Mouse (Mus musculus) C2C12 (cell line): ENCODE results near the gene Stk11. TPM values are rescaled to one million over a fixed set of nuclear protein-coding genes. Genes with fewer than 3 reads are reported as not detected.

ENCODE experiments used
- H3K27me3 ChIP-seq: one replicate; pipeline ENCODE4 v1.6.1; 2011; ENCODE audit not compliant: control insufficient read depth, insufficient read depth, insufficient read length
- H3K36me3 ChIP-seq: one replicate; pipeline ENCODE4 v1.6.1; 2011; ENCODE audit not compliant: control insufficient read depth, insufficient read depth
- H3K4me3 ChIP-seq: one replicate; pipeline ENCODE4 v1.5.1; 2011; ENCODE audit warnings: mild to moderate bottlenecking, control low read depth; ENCODE audit not compliant: poor library complexity, insufficient read depth, severe bottlenecking
- H3K79me2 ChIP-seq: one replicate; pipeline ENCODE4 v1.6.1; 2011; ENCODE audit not compliant: control insufficient read depth, insufficient read depth
- H3K79me3 ChIP-seq: one replicate; pipeline ENCODE4 v1.6.1; 2011; ENCODE audit warnings: low read depth, control low read depth
- H3ac ChIP-seq: one replicate; pipeline ENCODE3; 2011; ENCODE audit warnings: low read depth; ENCODE audit not compliant: control insufficient read depth, insufficient read length
- CEBPB ChIP-seq: IDR thresholded peaks from one replicate; pipeline ENCODE4 v1.6.1; 2011; ENCODE audit warnings: low read depth, mild to moderate bottlenecking, control low read depth, moderate library complexity
- CTCF ChIP-seq: IDR thresholded peaks from one replicate; pipeline ENCODE4 v1.5.1; 2011; ENCODE audit not compliant: control insufficient read depth, insufficient read depth, insufficient read length
- FOSL1 ChIP-seq: IDR thresholded peaks from one replicate; pipeline ENCODE4 v1.8.0; 2011; ENCODE audit warnings: mild to moderate bottlenecking, low read length; ENCODE audit not compliant: poor library complexity, insufficient read depth, severe bottlenecking
- MAX ChIP-seq: IDR thresholded peaks from one replicate; pipeline ENCODE4 v1.6.1; 2011; ENCODE audit warnings: mild to moderate bottlenecking, control low read depth
- MYOD1 ChIP-seq: IDR thresholded peaks from one replicate; pipeline ENCODE4 v1.6.1; 2011; ENCODE audit warnings: low read depth; ENCODE audit not compliant: control insufficient read depth, insufficient read length
- MYOG ChIP-seq: IDR thresholded peaks from one replicate; pipeline ENCODE4 v1.6.1; 2011; ENCODE audit not compliant: control insufficient read depth, insufficient read length; ENCODE audit errors: extremely low read depth
- USF1 ChIP-seq: IDR thresholded peaks from one replicate; pipeline ENCODE4 v1.6.1; 2011; ENCODE audit warnings: low read depth, mild to moderate bottlenecking, control low read depth, moderate library complexity
- polyA plus RNA-seq: library from polyadenylated mRNA; unstranded; fragments of >200 nt; fragmentation: generic; extraction: Trizol; gene quantifications from one replicate; pipeline ENCODE4 v1.2.1, GENCODE M21; 2012; ENCODE audit warnings: missing spikeins

The Stk11 gene
- polyA plus RNA-seq, 1 experiment, result 106 TPM

GRCm38 (mm10) chr10:80153713-80154112 is 38.1 kb downstream of the Stk11 start:
- Histone ChIP-seq H3K4me3 (no peak overlapping the region), H3K36me3 (peaks cover 88% of the 10 kb centered on the region), H3K27me3 (no peaks in the 10 kb centered on the region), H3K79me3 (peaks cover 68% of the 10 kb centered on the region), H3K79me2 (peaks cover 88% of the 10 kb centered on the region), H3ac (peak overlapping the region; percentile 25)
- TF ChIP-seq MYOD1, result no peak
- TF ChIP-seq MYOG, result no peak
- TF ChIP-seq CEBPB, result no peak
- TF ChIP-seq CTCF, result no peak
- TF ChIP-seq USF1, result no peak
- TF ChIP-seq FOSL1, result no peak
- TF ChIP-seq MAX, result no peak

GRCm38 (mm10) chr10:80154384-80154783 is 38.8 kb downstream of the Stk11 start:
- Histone ChIP-seq H3K36me3 (peaks cover 89% of the 10 kb centered on the region), H3K4me3 (no peak overlapping the region), H3K27me3 (no peaks in the 10 kb centered on the region), H3ac (no peak overlapping the region), H3K79me2 (peaks cover 82% of the 10 kb centered on the region), H3K79me3 (peaks cover 68% of the 10 kb centered on the region)
- TF ChIP-seq CTCF, result no peak
- no peak for TF ChIP-seq MYOD1
- no peak for TF ChIP-seq FOSL1
- TF ChIP-seq MYOG, result no peak

GRCm38 (mm10) chr10:80155277-80155676 is 39.7 kb downstream of the Stk11 start:
- TF ChIP-seq MYOD1 (no peak), CEBPB (no peak), CTCF (no peak), MYOG (no peak), FOSL1 (no peak), MAX (no peak), USF1 (no peak)

GRCm38 (mm10) chr10:80156002-80156751 is 40.6 kb downstream of the Stk11 start:
- Histone ChIP-seq H3K79me3 (peaks cover 52% of the 10 kb centered on the region), H3ac (peak overlapping the region; percentile 19), H3K4me3 (no peak overlapping the region), H3K36me3 (peaks cover 73% of the 10 kb centered on the region), H3K79me2 (peaks cover 64% of the 10 kb centered on the region), H3K27me3 (no peaks in the 10 kb centered on the region)
- no peak for TF ChIP-seq CTCF

More at GRCm38 (mm10) chr10:80155277-80155676, 39.7 kb downstream of the Stk11 start:
- Histone ChIP-seq H3ac (peak overlapping the region; percentile 30), H3K36me3 (peaks cover 82% of the 10 kb centered on the region), H3K79me3 (peaks cover 61% of the 10 kb centered on the region), H3K4me3 (no peak overlapping the region), H3K27me3 (no peaks in the 10 kb centered on the region), H3K79me2 (peaks cover 73% of the 10 kb centered on the region)

- peak; percentile 3 for TF ChIP-seq USF1
- no peak for TF ChIP-seq CEBPB
- H3K36me3 ChIP-seq, result peaks cover 68% of the 10 kb centered on the region
- peaks cover 59% of the 10 kb centered on the region for H3K79me2 ChIP-seq
- peaks cover 47% of the 10 kb centered on the region for H3K79me3 ChIP-seq
- no peak overlapping the region for H3K4me3 ChIP-seq
- no peak overlapping the region for H3ac ChIP-seq
- no peaks in the 10 kb centered on the region for H3K27me3 ChIP-seq
Measured at GRCm38 (mm10) chr10:80156752-80157053, 41.1 kb downstream of the Stk11 start.

- Histone ChIP-seq H3K27me3 (no peaks in the 10 kb centered on the region), H3K36me3 (peaks cover 62% of the 10 kb centered on the region), H3K4me3 (no peak overlapping the region), H3ac (no peak overlapping the region), H3K79me2 (peaks cover 52% of the 10 kb centered on the region), H3K79me3 (peaks cover 40% of the 10 kb centered on the region)
- no peak for TF ChIP-seq USF1
- no peak for TF ChIP-seq MAX
- no peak for TF ChIP-seq FOSL1
- TF ChIP-seq CTCF, result no peak
- no peak for TF ChIP-seq MYOD1
- no peak for TF ChIP-seq MYOG
- TF ChIP-seq CEBPB, result no peak
Measured at GRCm38 (mm10) chr10:80157141-80157929, 41.7 kb downstream of the Stk11 start.
